Mouse (Mus musculus) megakaryocyte, embryonic 14.5 days (primary cell): Measurements from ENCODE around the gene Cdkn2d.

Experiments
- FLI1 ChIP-seq: IDR thresholded peaks from 2 replicates; pipeline ENCODE4 v1.6.1; 2012; ENCODE audit warnings: low read length, inconsistent platforms, mixed read lengths
- GATA1 ChIP-seq: IDR thresholded peaks from 3 replicates; pipeline ENCODE4 v1.6.1; 2012; ENCODE audit warnings: mixed read lengths, low read length, inconsistent platforms, borderline replicate concordance

- no peak for TF ChIP-seq FLI1
- TF ChIP-seq GATA1 = no peak
These were observed 25.6 kb downstream of the Cdkn2d start for GRCm38 (mm10) chr9:21265611-21266010.
